Mouse (Mus musculus): Measurements from ENCODE around the gene Tcf19. TPM values are rescaled to one million over a fixed set of nuclear protein-coding genes. Genes with fewer than 3 reads are reported as not detected.
A peak's percentile ranks its signal among the peaks of the same experiment; 100 is the strongest.

Tcf19 gene
- 1.1 and 3.6 TPM in 2 replicates for polyA plus RNA-seq (2012; ENCODE audit: insufficient read depth, insufficient read length, missing spikeins)

- H3K4me1 ChIP-seq (ENCODE audit: control insufficient read depth, insufficient read depth, insufficient read length, low read length) = peaks cover 5% of the 10 kb centered on the region; the same call in 1 of the 2 replicates
- peak within 1 kb of the TSS; percentile 55 for H3K4me3 ChIP-seq (ENCODE audit: insufficient read depth, low read depth, low read length)
- no peak within 1 kb of the TSS for H3K27ac ChIP-seq (replicated peaks; ENCODE audit: low read depth, low read length)
These were observed at the start of gene Tcf19, which contains the start of gene Cchcr1 for GRCm38 (mm10) chr17:35516652-35517500. Gene Tcf19, minus strand, starts transcription at chr17:35516824. Gene Cchcr1, plus strand, starts transcription at chr17:35517100.

DNA sequence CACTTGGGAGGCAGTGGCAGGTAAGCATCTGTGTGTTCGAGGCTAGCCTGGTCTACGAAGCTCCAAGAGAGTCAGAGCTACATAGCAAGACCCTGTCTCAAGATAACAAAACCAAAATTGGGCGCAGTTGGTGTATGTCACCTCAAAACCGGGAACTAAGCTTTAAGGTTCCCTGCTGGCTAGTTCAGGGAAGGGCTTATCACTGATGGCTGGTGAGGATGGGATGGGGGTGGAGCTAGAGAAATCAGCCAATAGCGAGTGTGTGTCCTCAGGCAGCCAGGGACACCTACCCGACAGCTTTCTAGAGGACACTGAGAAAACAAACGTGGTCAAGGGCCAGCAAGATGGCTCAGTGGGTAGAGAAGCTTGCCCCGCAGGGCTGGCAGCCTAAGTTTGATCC is 41.6 kb upstream of the Tcf19 start:
- H3K27ac ChIP-seq (replicated peaks; ENCODE audit: low read depth, low read length) = no peak overlapping the region
- no peaks in the 10 kb centered on the region for H3K4me1 ChIP-seq (ENCODE audit: control insufficient read depth, insufficient read depth, insufficient read length, low read length)
- H3K4me3 ChIP-seq (ENCODE audit: insufficient read depth, low read depth, low read length) = no peak overlapping the region

GRCm38 (mm10) chr17:35557351-35557750 is 40.7 kb upstream of the Tcf19 start:
- H3K27ac ChIP-seq (replicated peaks; ENCODE audit: low read depth, low read length) = no peak overlapping the region
- no peaks in the 10 kb centered on the region for H3K4me1 ChIP-seq (ENCODE audit: control insufficient read depth, insufficient read depth, insufficient read length, low read length)
- H3K4me3 ChIP-seq (ENCODE audit: insufficient read depth, low read depth, low read length) = no peak overlapping the region

DNA sequence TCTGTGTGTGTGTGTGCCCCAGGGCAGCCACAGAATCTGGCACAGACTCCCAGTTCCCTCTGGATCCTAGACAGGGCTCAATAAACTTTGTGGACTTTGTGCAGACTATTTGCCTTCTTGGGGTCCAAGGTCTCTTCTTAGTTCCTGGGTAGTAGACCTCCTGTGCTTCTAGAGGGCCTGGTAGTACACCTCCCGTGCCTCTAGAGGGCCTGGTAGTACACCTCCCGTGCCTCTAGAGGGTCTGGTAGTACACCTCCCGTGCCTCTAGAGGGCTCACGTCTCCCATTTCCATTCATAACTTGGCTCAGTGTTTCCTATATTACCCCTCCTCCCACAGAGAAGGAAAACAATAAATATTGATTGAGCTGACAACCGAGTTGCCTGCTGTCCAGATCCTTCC is 40.2 kb upstream of the Tcf19 start:
- H3K4me1 ChIP-seq (ENCODE audit: control insufficient read depth, insufficient read depth, insufficient read length, low read length) = peaks cover under 1% of the 10 kb centered on the region; the same call in 1 of the 2 replicates
- H3K4me3 ChIP-seq (ENCODE audit: insufficient read depth, low read depth, low read length) = no peak overlapping the region
- no peak overlapping the region for H3K27ac ChIP-seq (replicated peaks; ENCODE audit: low read depth, low read length)

DNA sequence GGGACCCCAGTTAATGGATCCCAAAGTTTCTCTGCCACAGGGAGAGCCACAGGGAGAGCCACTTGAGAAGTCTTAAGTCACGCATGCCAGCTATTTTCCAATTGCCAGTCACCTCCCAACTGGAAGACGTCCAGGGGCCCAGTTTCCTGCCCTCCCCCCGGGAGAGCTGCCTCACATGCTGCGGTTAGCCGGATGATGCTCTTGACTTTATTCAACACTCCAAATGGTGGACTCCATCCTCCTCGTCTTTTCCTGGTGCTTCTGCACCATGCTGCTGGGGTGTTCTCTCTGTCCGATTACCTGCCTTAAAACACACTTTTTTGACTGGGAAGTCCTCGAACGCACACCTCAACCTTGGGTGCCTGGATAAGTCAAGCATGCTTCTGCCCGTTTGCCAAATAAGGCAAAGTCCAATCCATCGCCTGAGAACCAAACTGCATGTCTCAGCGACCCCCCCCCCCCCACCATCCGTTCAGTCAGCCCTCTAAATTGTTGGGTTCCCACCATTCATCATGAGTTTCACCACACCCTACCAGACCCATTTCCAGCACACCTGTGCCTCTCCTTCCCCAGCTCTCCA is 39.7 kb upstream of the Tcf19 start:
- Histone ChIP-seq H3K27ac (replicated peaks; ENCODE audit: low read depth, low read length) (no peak overlapping the region), H3K4me3 (ENCODE audit: insufficient read depth, low read depth, low read length) (no peak overlapping the region), H3K4me1 (ENCODE audit: control insufficient read depth, insufficient read depth, insufficient read length, low read length) (peaks cover 4% of the 10 kb centered on the region; the same call in 1 of the 2 replicates)

GRCm38 (mm10) chr17:35554761-35555397 is 38.3 kb upstream of the Tcf19 start:
- H3K4me3 ChIP-seq (ENCODE audit: insufficient read depth, low read depth, low read length) = no peak overlapping the region
- no peak overlapping the region for H3K27ac ChIP-seq (replicated peaks; ENCODE audit: low read depth, low read length)
- H3K4me1 ChIP-seq (ENCODE audit: control insufficient read depth, insufficient read depth, insufficient read length, low read length) = peaks cover 8% of the 10 kb centered on the region; the same call in 1 of the 2 replicates

DNA sequence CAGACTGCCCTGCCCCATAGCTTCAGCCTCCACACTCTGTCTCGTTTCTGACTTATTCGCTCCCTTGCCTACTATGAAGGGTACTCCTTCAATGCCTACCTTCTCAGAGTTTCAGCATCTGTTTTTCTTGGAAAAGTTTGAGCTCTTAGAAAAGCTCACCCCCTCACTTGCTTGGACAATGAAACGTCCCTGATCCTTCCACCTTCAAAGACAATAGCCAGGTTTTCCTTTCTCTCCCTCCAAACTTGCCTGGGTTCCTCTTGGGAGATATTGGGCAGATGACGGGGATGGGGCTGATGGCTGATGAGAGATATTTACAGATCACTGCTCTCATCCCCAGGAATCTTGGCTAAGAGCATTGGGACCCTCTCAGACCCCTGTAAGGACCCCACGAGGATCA is 37.7 kb upstream of the Tcf19 start:
- peaks cover 8% of the 10 kb centered on the region; the same call in 1 of the 2 replicates for H3K4me1 ChIP-seq (ENCODE audit: control insufficient read depth, insufficient read depth, insufficient read length, low read length)

DNA sequence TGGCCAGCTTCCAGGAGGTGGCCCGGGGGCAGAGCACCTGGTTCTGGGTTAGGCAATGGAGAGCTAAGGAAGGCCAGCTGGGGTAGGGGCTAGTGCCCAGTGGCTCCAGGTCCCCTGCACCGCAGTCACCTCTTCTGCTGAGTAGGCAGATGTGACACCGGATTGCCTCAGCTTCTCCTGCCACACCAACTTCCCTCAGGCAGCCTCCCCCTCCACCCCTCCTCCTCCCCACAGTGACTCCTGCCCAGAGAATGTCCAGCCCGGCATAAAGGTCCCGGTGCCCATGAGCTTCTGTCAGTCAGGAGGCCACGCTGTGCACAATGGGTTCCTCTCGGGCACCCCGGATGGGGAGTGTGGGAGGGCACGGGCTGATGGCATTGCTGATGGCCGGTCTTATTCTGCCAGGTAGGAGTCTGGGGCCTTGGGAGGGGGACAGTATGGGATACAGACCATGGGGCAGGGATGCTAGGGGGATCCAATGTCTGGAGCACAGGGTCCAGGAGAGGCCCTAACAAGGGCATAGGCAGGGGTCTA is 35.3 kb upstream of the Tcf19 start, which contains the start of gene Cdsn:
TSS of gene Cdsn (plus strand) at position 248 of the 534 bp plus-strand sequence.
- H3K4me1 ChIP-seq (ENCODE audit: control insufficient read depth, insufficient read depth, insufficient read length, low read length) = peaks cover 10% of the 10 kb centered on the region
- peak within 1 kb of the TSS; percentile 32 for H3K4me3 ChIP-seq (ENCODE audit: insufficient read depth, low read depth, low read length)
- H3K27ac ChIP-seq (replicated peaks; ENCODE audit: low read depth, low read length) = 0 out of 2 replicates have a peak within 1 kb of the TSS, but pooled peaks have one; percentile 20

More for the DNA sequence above, 37.7 kb upstream of the Tcf19 start:
- H3K4me3 ChIP-seq (ENCODE audit: insufficient read depth, low read depth, low read length) = no peak overlapping the region
- H3K27ac ChIP-seq (replicated peaks; ENCODE audit: low read depth, low read length) = no peak overlapping the region

- Histone ChIP-seq H3K4me3 (ENCODE audit: insufficient read depth, low read depth, low read length) (no peak overlapping the region), H3K4me1 (ENCODE audit: control insufficient read depth, insufficient read depth, insufficient read length, low read length) (peaks cover 10% of the 10 kb centered on the region), H3K27ac (replicated peaks; ENCODE audit: low read depth, low read length) (no peak overlapping the region)
These were observed 34.2 kb upstream of the Tcf19 start for GRCm38 (mm10) chr17:35550871-35551270.

GRCm38 (mm10) chr17:35550143-35550494 is 33.5 kb upstream of the Tcf19 start:
- no peak overlapping the region for H3K4me3 ChIP-seq (ENCODE audit: insufficient read depth, low read depth, low read length)
- H3K4me1 ChIP-seq (ENCODE audit: control insufficient read depth, insufficient read depth, insufficient read length, low read length) = peaks cover 10% of the 10 kb centered on the region
- H3K27ac ChIP-seq (replicated peaks; ENCODE audit: low read depth, low read length) = peak overlapping the region; percentile 53; the same call in 1 of the 2 replicates

GRCm38 (mm10) chr17:35549437-35550142 is 33.0 kb upstream of the Tcf19 start:
- Histone ChIP-seq H3K27ac (replicated peaks; ENCODE audit: low read depth, low read length) (peak overlapping the region; percentile 65), H3K4me3 (ENCODE audit: insufficient read depth, low read depth, low read length) (no peak overlapping the region), H3K4me1 (ENCODE audit: control insufficient read depth, insufficient read depth, insufficient read length, low read length) (peaks cover 10% of the 10 kb centered on the region)

GRCm38 (mm10) chr17:35548636-35549035 is 32.0 kb upstream of the Tcf19 start:
- Histone ChIP-seq H3K27ac (replicated peaks; ENCODE audit: low read depth, low read length) (no peak overlapping the region), H3K4me1 (ENCODE audit: control insufficient read depth, insufficient read depth, insufficient read length, low read length) (peaks cover 10% of the 10 kb centered on the region), H3K4me3 (ENCODE audit: insufficient read depth, low read depth, low read length) (no peak overlapping the region)

GRCm38 (mm10) chr17:35547465-35547864 is 30.8 kb upstream of the Tcf19 start:
- Histone ChIP-seq H3K4me3 (ENCODE audit: insufficient read depth, low read depth, low read length) (no peak overlapping the region), H3K4me1 (ENCODE audit: control insufficient read depth, insufficient read depth, insufficient read length, low read length) (peaks cover 10% of the 10 kb centered on the region), H3K27ac (replicated peaks; ENCODE audit: low read depth, low read length) (no peak overlapping the region)

GRCm38 (mm10) chr17:35544680-35545079 is 28.1 kb upstream of the Tcf19 start:
- peaks cover 2% of the 10 kb centered on the region for H3K4me1 ChIP-seq (ENCODE audit: control insufficient read depth, insufficient read depth, insufficient read length, low read length)
- no peak overlapping the region for H3K4me3 ChIP-seq (ENCODE audit: insufficient read depth, low read depth, low read length)
- no peak overlapping the region for H3K27ac ChIP-seq (replicated peaks; ENCODE audit: low read depth, low read length)

Data from brown adipose tissue, adult 24 weeks (tissue).